Mouse (Mus musculus) limb, embryonic 12.5 days (tissue): ENCODE measurements around the gene Snx18. TPM values are rescaled to one million over a fixed set of nuclear protein-coding genes. Genes with fewer than 3 reads are reported as not detected.
A peak's percentile ranks its signal among the peaks of the same experiment; 100 is the strongest.

Source experiments
- ATAC-seq: fragments of 200-750 bp; cut with Nextera tagmentation; 2 replicates; pipeline ENCODE4 v1.8.0; 2017; ENCODE audit warnings: low read depth, moderate TSS enrichment; ENCODE audit not compliant: insufficient number of reproducible peaks, insufficient read depth, low FRiP score, low TSS enrichment
- H3K27ac ChIP-seq: fragments of 300-500 bp; sonication (generic); 2 replicates; pipeline ENCODE4 v1.5.1; 2016; ENCODE audit warnings: mild to moderate bottlenecking, moderate library complexity
- H3K27me3 ChIP-seq: fragments of 300-500 bp; sonication (generic); 2 replicates; pipeline ENCODE4 v1.6.1; 2016; ENCODE audit warnings: mild to moderate bottlenecking, moderate library complexity
- H3K36me3 ChIP-seq: fragments of 300-500 bp; sonication (generic); 2 replicates; pipeline ENCODE4 v1.6.1; 2016; ENCODE audit warnings: mild to moderate bottlenecking, moderate library complexity
- H3K4me1 ChIP-seq: fragments of 300-500 bp; sonication (generic); replicated peaks from 2 replicates; pipeline ENCODE4 v1.6.1; 2016
- H3K4me2 ChIP-seq: fragments of 300-500 bp; sonication (generic); 2 replicates; pipeline ENCODE4 v1.6.1; 2016; ENCODE audit warnings: mild to moderate bottlenecking, moderate library complexity
- H3K4me3 ChIP-seq: fragments of 300-500 bp; sonication (generic); replicated peaks from 2 replicates; pipeline ENCODE4 v1.5.1; 2016; ENCODE audit warnings: mild to moderate bottlenecking
- H3K9ac ChIP-seq: fragments of 300-500 bp; sonication (generic); replicated peaks from 2 replicates; pipeline ENCODE4 v1.6.1; 2016; ENCODE audit warnings: mild to moderate bottlenecking, moderate library complexity
- H3K9me3 ChIP-seq: fragments of 300-500 bp; sonication (generic); 2 replicates; pipeline ENCODE4 v1.6.1; 2016; ENCODE audit warnings: mild to moderate bottlenecking, moderate library complexity
- WGBS: fragments of 180-500 bp; shearing (Covaris S2); methylation state at CpG from one replicate; pipeline ENCODE4 v1.1.7; 2016; 5-methylcytosine and 5-hydroxymethylcytosine counted together
- polyA plus RNA-seq: library from polyadenylated mRNA; unstranded; fragments of >200 nt; fragmentation: Nextera tagmentation; extraction: Ambion mirVana; gene quantifications from 2 replicates; pipeline ENCODE4 v1.2.1, GENCODE M21; 2016

Snx18 gene
- polyA plus RNA-seq, 1 experiment from 2014 or later: 40.6 TPM

DNA sequence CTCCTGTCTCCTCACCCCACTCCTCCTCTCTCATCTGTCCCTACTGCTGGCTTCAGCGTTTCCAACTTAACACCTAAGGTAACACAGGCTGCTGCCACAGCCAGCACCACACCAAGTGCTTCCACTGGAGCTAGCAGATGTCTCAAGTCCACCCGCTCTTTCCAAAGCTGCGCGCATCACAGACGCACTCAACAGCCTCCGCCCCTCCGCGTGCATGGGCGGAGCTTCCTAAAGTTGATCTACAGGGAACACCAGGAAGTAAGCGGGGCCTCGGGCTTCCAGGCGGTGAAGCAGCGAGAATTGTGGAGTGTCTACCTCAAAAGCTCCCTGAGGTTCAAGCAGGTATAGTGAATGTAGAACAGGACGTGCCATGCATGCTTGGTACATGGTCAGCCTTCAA is 12.2 kb downstream of the Snx18 start:
- Histone ChIP-seq H3K4me1 (peaks cover 50% of the 10 kb centered on the region), H3K9me3 (no peaks in the 10 kb centered on the region), H3K4me2 (no peak overlapping the region), H3K27ac (no peak overlapping the region), H3K9ac (no peak overlapping the region), H3K27me3 (no peaks in the 10 kb centered on the region), H3K4me3 (no peak overlapping the region), H3K36me3 (peaks cover 36% of the 10 kb centered on the region)
- no peak for ATAC-seq
- 85% methylated on average over 14 of the region's 14 CpGs for WGBS

DNA sequence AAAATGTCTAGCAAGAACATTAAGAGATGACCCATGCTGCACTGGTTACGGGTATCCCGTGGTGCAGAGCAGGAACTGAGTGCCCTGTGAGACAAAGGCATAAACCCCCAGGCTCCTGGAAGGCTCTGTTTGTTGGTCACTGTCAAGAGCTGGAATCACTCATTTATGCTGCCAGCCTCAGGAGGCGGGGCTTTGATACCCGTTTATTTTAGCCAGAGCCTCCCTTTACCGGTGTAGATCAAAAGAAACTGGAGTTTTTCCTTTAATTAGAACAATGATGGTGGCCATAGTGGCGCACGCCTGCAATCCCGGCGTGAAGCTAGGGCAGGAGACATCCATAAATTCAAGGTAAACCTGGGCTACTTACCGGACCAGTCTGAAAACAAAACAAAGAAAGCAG is 12.7 kb downstream of the Snx18 start:
- no peak for ATAC-seq
- no peak overlapping the region for H3K4me2 ChIP-seq
- peaks cover 49% of the 10 kb centered on the region for H3K4me1 ChIP-seq
- no peaks in the 10 kb centered on the region for H3K27me3 ChIP-seq
- no peaks in the 10 kb centered on the region for H3K9me3 ChIP-seq
- 86% methylated on average over 10 of the region's 10 CpGs for WGBS
- no peak overlapping the region for H3K27ac ChIP-seq
- H3K4me3 ChIP-seq: no peak overlapping the region
- H3K36me3 ChIP-seq: peaks cover 35% of the 10 kb centered on the region; the same call in 1 of the 2 replicates
- no peak overlapping the region for H3K9ac ChIP-seq

DNA sequence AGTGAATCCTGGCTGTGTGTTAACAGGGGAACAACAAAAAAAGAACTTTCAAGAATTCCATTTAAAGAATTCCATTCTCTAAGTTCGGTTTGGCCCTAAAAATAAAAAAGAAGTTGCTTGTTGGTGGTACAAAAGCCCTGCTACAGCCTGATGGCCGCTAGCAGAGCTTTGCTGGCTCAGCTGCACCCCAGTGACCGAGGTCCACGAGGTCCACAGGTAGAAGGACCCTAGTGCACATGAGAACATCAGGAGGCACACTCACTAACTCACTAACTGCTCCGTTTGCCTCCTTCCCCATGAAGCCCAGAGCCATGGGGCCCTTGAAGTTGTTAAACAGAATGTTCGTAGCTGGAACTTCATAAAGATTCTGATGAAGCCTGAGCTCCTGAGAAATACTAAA is 14.0 kb downstream of the Snx18 start:
- no peak for ATAC-seq
- H3K4me1 ChIP-seq: peaks cover 54% of the 10 kb centered on the region
- WGBS: 57% methylated on average over 6 of the region's 6 CpGs
- H3K36me3 ChIP-seq: peaks cover 23% of the 10 kb centered on the region; the same call in 1 of the 2 replicates
- no peak overlapping the region for H3K4me3 ChIP-seq
- no peak overlapping the region for H3K9ac ChIP-seq
- peak overlapping the region; percentile 46; the same call in 1 of the 2 replicates for H3K27ac ChIP-seq
- no peaks in the 10 kb centered on the region for H3K27me3 ChIP-seq
- no peak overlapping the region for H3K4me2 ChIP-seq
- H3K9me3 ChIP-seq: no peaks in the 10 kb centered on the region

DNA sequence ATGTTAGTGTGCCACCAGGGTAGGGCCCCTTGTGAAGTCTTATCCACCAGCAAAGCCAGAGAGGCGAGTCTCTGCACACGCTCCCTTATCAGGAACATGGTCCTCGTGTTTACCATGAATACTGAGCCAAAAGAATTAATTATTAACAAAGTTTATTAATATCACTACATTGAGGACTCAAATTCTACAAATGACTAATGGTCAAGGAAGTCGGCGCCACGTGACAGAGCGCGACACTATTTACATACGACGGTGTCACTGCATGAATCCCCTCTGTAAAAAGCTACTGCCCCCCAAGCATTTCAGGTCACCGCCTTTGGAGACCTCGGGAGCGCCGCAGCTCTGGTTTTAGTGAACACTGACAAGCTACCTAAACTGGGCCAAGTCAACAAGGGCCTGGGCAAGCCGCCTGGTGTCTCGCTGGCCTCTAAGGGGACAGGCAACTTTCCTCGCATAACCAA is 15.5 kb downstream of the Snx18 start:
- ATAC-seq: no peak
- peaks cover 60% of the 10 kb centered on the region for H3K4me1 ChIP-seq
- H3K9ac ChIP-seq: no peak overlapping the region
- no peak overlapping the region for H3K4me3 ChIP-seq
- no peaks in the 10 kb centered on the region for H3K27me3 ChIP-seq
- no peaks in the 10 kb centered on the region for H3K9me3 ChIP-seq
- peaks cover 20% of the 10 kb centered on the region; the same call in 1 of the 2 replicates for H3K36me3 ChIP-seq
- H3K27ac ChIP-seq: no peak overlapping the region
- no peak overlapping the region for H3K4me2 ChIP-seq
- 90% methylated on average over 17 of the region's 17 CpGs for WGBS

DNA sequence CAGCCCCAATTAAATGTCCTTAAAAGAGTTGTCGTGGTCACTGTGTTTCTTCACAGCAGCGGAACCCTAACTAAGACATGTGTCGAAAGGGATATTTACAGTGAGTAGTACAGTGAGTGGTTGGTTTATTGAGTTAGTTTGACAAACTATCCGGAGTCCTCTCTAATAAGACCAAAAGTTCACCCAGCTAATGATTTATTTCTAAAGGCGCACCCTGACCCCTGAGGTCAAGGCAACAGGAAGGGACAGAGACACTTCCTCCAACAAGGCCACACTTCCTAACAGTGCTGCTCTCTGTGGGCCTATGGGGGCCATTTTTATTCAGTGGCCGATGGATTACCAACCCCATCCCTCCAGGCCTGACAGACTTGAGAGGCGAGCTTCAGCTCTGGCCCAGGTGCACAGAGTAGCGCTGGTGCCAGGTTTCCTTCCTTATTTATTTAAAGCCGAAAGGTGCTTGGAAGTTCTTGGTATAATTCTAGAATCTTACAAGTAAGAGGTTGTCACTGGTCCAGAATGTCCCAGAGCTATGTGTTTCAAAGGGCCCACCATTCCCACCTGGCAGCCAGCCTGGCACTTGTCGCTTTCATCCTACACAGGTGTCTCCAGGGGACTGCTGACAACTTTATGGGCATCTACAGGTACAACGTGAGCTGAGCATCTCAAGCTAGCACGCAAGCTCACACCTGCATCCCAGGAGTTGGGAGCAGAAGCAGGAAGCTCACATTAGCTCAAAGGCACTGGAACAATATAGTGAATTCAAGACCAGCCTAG is 16.3 kb downstream of the Snx18 start:
- WGBS: 79% methylated on average over 12 of the region's 12 CpGs

DNA sequence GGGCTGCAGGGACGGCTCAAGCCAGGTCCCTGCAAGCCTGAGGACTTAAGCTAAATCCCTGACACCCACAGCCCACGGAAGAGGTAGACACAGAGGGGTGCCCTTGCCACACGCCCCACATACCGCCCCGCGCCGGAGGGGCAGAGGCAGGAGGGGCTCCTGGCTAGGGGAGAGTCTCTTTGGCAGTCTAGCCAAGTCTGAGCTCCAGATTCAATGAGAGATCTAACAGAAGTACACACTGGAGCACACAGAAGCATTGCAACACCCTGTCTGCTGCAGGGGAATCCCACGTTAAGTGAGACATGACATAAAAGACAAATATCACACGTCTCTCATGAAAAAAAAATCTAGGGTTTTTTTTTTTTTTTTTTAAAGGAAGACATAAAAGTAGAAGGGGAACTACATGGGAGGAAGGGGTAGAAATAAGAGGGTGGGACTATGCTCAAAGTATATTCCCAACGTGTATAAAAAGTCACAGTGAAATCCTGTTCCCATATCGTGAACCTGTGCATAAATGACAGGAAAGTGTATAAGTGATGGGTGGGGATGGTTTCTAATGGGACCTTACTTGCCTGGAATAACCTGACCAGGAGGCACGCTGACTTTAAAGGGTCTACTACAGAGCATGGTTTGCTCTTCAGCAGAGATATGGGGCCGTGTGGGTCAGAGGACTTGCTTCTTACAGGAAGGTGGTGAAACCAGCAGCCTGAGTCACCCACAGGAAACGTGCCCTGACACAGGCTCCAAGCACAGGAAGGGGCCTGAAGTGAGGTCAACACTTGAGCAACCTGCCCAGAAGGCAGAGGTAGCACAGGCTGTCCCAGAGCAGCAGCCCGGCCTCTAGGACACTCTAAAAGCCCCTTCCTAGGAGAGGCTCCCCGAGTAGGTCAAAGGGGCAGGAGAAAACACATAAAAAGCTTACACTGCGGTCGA is 17.6 kb downstream of the Snx18 start:
- H3K27me3 ChIP-seq: no peaks in the 10 kb centered on the region
- peaks cover 75% of the 10 kb centered on the region for H3K4me1 ChIP-seq
- H3K36me3 ChIP-seq: peaks cover 11% of the 10 kb centered on the region; the same call in 1 of the 2 replicates
- no peaks in the 10 kb centered on the region for H3K9me3 ChIP-seq
- 87% methylated on average over 18 of the region's 18 CpGs for WGBS
- no peak overlapping the region for H3K4me2 ChIP-seq
- H3K4me3 ChIP-seq: no peak overlapping the region
- no peak overlapping the region for H3K9ac ChIP-seq
- no peak for ATAC-seq
- H3K27ac ChIP-seq: no peak overlapping the region

More for the DNA sequence above, 16.3 kb downstream of the Snx18 start:
- Histone ChIP-seq H3K4me2 (no peak overlapping the region), H3K9ac (no peak overlapping the region), H3K4me1 (peaks cover 68% of the 10 kb centered on the region), H3K4me3 (no peak overlapping the region), H3K27me3 (no peaks in the 10 kb centered on the region), H3K9me3 (no peaks in the 10 kb centered on the region), H3K27ac (no peak overlapping the region), H3K36me3 (peaks cover 16% of the 10 kb centered on the region; the same call in 1 of the 2 replicates)
- ATAC-seq: no peak

DNA sequence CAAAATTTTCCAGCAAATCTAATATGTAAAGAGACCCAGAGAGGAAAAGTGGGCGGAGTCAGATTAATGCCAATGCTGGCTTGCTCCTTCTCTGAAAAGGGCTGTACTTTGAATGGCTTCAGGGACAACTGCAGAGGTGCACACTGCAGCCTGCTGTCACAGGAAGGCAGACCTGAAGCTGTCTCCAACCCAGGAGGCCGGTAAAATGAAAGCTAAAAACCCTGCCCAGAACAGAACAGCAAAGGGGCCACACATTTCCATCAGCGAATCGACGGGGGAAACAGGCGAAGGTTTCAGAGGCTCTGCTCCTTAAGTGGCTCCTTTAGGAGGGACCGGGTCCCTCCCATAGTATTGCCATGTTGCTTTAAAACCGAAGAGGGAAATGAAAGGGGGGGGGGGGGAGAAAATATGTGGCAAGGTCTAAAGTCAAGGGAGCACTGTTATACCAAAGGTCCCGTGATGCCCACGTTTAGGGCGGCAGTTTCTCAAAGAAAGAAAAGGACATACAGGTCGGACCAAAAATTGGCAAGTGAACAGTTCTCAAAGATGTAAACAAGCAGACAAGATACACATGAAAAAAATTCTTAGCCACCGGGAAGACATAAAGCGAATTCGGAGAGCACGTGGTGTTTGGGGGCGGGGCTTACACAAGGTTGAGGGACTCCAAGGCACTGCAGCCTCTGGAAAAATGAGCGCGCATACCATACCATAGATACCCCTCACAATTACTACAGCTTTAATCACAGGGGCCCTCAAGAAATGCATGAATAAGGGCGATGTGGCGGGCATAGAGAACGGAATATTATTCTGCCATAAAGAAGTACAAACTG is 18.4 kb downstream of the Snx18 start:
- ATAC-seq: no peak
- no peak overlapping the region for H3K27ac ChIP-seq
- WGBS: 89% methylated on average over 22 of the region's 22 CpGs

DNA sequence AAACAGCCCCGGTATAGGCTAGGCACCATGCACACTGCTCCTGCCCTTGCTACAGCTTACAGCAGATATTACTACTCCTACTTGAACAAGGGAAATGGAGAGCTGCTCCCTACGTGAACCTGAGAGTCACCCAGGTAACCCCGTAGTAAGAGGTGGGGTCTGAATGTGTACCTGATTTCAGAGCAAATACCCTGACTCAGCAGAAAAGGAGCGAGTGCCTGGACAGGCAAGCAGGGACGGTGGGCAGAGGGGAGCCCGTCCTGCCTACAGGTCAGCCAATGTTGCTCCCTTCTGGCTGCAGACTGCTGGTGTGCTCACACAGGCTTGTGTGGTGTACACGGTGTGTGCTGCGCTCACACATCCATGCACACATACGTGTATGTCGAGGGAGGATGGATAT is 20.7 kb downstream of the Snx18 start:
- no peak for ATAC-seq
- H3K4me3 ChIP-seq: no peak overlapping the region
- whole genome bisulfite sequencing: 89% methylated on average over 10 of the region's 10 CpGs
- 0 out of 2 replicates have a peak overlapping the region, but pooled peaks have one; percentile 35 for H3K27ac ChIP-seq
- H3K4me1 ChIP-seq: peaks cover 52% of the 10 kb centered on the region
- 0 out of 2 replicates have a peak overlapping the region, but pooled peaks have one; percentile 1 for H3K4me2 ChIP-seq
- no peaks in the 10 kb centered on the region for H3K9me3 ChIP-seq
- H3K27me3 ChIP-seq: no peaks in the 10 kb centered on the region
- H3K36me3 ChIP-seq: peaks cover 25% of the 10 kb centered on the region
- no peak overlapping the region for H3K9ac ChIP-seq

More for the DNA sequence above, 18.4 kb downstream of the Snx18 start:
- Histone ChIP-seq H3K9me3 (no peaks in the 10 kb centered on the region), H3K36me3 (0 out of 2 replicates have a peak, but pooled peaks cover 7% of the 10 kb centered on the region), H3K4me3 (no peak overlapping the region), H3K4me2 (no peak overlapping the region), H3K4me1 (peaks cover 74% of the 10 kb centered on the region), H3K9ac (no peak overlapping the region), H3K27me3 (no peaks in the 10 kb centered on the region)

DNA sequence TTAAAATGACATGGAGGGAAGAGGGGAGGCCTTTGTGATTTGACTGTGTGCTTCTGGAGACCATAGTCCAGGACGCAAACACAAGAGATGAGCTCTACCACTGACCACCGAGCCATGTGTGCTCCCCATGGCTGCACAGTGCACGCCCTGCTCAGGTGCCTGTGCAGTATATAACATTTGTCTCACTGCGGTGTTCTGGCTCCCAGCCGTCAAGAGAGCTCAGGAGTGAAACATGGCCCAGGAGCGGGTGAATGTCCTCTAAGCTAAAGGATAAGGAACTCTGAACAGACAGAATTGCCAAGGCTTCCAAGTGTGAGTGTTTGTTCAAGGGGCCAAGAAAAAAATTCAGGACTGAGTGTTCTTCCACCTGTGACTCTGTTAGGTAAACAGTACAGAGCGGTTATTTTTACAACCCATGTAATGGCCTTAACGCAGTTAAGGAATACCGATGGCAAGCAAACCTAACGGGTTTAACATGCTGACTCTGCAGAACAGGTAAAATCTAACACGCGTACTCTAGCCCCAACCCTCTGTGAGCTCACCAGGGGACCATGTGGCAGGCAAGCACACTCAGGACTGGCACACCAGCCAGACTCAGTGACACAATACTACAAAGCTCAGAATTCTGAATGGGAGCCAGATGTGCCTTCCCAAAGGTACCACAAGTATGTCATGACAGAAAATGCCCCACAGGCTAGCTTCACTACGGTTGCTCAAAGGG is 21.4 kb downstream of the Snx18 start:
- Histone ChIP-seq H3K4me3 (no peak overlapping the region), H3K27me3 (no peaks in the 10 kb centered on the region), H3K4me1 (peaks cover 48% of the 10 kb centered on the region), H3K9me3 (no peaks in the 10 kb centered on the region), H3K36me3 (peaks cover 31% of the 10 kb centered on the region), H3K27ac (peak overlapping the region; percentile 59; the same call in 1 of the 2 replicates), H3K4me2 (0 out of 2 replicates have a peak overlapping the region, but pooled peaks have one; percentile 1), H3K9ac (no peak overlapping the region)
- ATAC-seq: no peak
- WGBS: 50% methylated on average over 13 of the region's 13 CpGs

DNA sequence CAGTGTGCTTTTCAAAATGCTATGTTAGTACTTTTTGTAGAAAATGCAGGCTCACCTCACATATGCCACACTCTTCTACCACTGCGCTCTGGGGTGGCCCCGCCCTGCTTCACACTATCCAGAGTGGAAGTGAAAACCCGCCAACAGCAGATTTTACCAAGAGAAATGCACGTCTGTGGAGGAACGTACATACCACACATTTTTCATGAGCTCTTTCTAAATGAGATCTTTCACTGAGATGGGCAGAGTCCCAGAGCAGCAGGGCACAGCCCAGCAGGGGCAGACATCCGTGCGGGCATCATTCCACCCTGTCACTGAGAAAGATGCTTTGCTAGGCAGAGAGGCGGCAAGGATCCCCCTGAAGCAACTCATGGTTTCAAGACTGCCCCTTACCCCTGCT is 22.4 kb downstream of the Snx18 start:
- Histone ChIP-seq H3K36me3 (peaks cover 35% of the 10 kb centered on the region), H3K9ac (0 out of 2 replicates have a peak overlapping the region, but pooled peaks have one; percentile 23), H3K27ac (peak overlapping the region; percentile 59), H3K4me2 (0 out of 2 replicates have a peak overlapping the region, but pooled peaks have one; percentile 17), H3K4me1 (peaks cover 48% of the 10 kb centered on the region), H3K4me3 (no peak overlapping the region), H3K27me3 (no peaks in the 10 kb centered on the region), H3K9me3 (no peaks in the 10 kb centered on the region)
- no peak for ATAC-seq
- WGBS: 73% methylated on average over 8 of the region's 8 CpGs
